Mouse (Mus musculus) heart, postnatal 0 days (tissue): ENCODE measurements around the gene Aloxe3.

Experiments
- CTCF ChIP-seq: IDR thresholded peaks from 2 replicates; pipeline ENCODE4 v1.5.1; 2016; ENCODE audit warnings: antibody characterized with exemption, control low read depth, low read depth
- EP300 ChIP-seq: IDR thresholded peaks from 2 replicates; pipeline ENCODE4 v1.6.1; 2016; ENCODE audit warnings: antibody characterized with exemption, low read depth

DNA sequence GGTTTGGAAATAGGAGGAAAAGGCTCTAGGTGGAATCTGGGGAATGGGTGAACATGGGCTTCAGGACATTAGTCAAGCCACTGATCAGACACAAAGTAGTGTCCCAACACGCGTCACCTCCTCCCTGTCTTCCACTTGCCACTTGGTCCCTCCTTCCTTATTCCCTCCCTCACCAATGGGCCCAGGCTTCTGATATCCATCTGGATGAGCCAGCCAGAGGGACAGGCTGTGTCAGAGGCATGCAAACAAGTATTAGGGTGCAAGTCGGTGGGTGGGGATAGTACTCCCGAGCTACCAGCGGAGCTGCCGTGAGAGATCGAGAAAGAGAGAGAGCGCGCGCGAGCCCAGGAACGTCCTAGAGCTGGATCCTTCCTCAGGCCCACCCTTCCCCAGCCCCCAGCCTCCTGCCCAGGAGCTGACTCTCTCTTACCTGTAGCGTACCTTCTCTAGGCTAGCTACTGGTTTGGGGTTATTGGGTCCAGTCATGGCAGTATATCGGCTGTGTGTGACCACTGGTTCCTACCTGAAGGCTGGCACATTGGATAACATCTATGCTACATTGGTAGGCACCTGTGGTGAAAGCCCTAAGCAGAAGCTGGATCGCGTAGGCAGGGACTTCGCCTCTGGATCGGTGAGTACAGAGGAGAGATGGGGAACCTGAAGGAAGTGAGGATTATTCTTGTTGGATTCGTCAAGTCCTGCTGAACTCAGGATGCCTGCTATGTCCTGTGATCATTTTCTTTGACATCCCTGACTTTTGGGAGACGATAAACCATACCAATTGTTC, 416 bp downstream of the Aloxe3 start:
- TF ChIP-seq EP300 (no peak), CTCF (no peak)
